Mouse (Mus musculus) intestine, embryonic 16.5 days (tissue): ENCODE data around the gene Pdlim3. TPM values are rescaled to one million over a fixed set of nuclear protein-coding genes. Genes with fewer than 3 reads are reported as not detected.

Source experiments
- ATAC-seq: fragments of 200-750 bp; cut with Nextera tagmentation; 2 replicates; pipeline ENCODE4 v1.8.0; 2017; ENCODE audit warnings: moderate TSS enrichment, moderate library complexity
- H3K27ac ChIP-seq: fragments of 300-500 bp; sonication (generic); 2 replicates; pipeline ENCODE4 v1.5.1; 2014; ENCODE audit warnings: mild to moderate bottlenecking, low read length
- H3K27me3 ChIP-seq: fragments of 300-500 bp; sonication (generic); replicated peaks from 2 replicates; pipeline ENCODE4 v1.6.1; 2014; ENCODE audit warnings: low read length, control low read depth, mixed read lengths; ENCODE audit not compliant: control insufficient read depth, insufficient read depth
- H3K36me3 ChIP-seq: fragments of 300-500 bp; sonication (generic); 2 replicates; pipeline ENCODE4 v1.6.1; 2014; ENCODE audit warnings: low read length, control low read depth; ENCODE audit not compliant: control insufficient read depth, insufficient read depth
- H3K4me1 ChIP-seq: fragments of 300-500 bp; sonication (generic); 2 replicates; pipeline ENCODE4 v1.6.1; 2014; ENCODE audit warnings: low read length, control low read depth, mixed read lengths; ENCODE audit not compliant: control insufficient read depth, insufficient read depth
- H3K4me2 ChIP-seq: fragments of 300-500 bp; sonication (generic); 2 replicates; pipeline ENCODE4 v1.6.1; 2014; ENCODE audit warnings: low read depth, low read length, control low read depth
- H3K4me3 ChIP-seq: fragments of 300-500 bp; sonication (generic); 2 replicates; pipeline ENCODE4 v1.5.1; 2014; ENCODE audit warnings: mild to moderate bottlenecking, low read length
- H3K9ac ChIP-seq: fragments of 300-500 bp; sonication (generic); 2 replicates; pipeline ENCODE4 v1.6.1; 2014; ENCODE audit warnings: low read depth, low read length
- H3K9me3 ChIP-seq: fragments of 300-500 bp; sonication (generic); 2 replicates; pipeline ENCODE4 v1.6.1; 2016; ENCODE audit warnings: low read length, control low read depth; ENCODE audit not compliant: control insufficient read depth
- WGBS: fragments of 180-500 bp; shearing (Covaris S2); extraction: QIAGEN DNeasy Blood & Tissue Kit; methylation state at CpG from one replicate; pipeline ENCODE4 v1.1.7; 2014; 5-methylcytosine and 5-hydroxymethylcytosine counted together
- polyA plus RNA-seq: library from polyadenylated mRNA; unstranded; fragments of >200 nt; fragmentation: Nextera tagmentation; extraction: Ambion mirVana; gene quantifications from 2 replicates; pipeline ENCODE4 v1.2.1, GENCODE M21; 2015

The Pdlim3 gene
- polyA plus RNA-seq, 1 experiment from 2014 or later = 97.7 TPM

- Histone ChIP-seq H3K4me2 (no peak overlapping the region), H3K27ac (no peak overlapping the region), H3K9ac (no peak overlapping the region), H3K4me1 (no peaks in the 10 kb centered on the region), H3K9me3 (no peaks in the 10 kb centered on the region), H3K36me3 (no peaks in the 10 kb centered on the region), H3K4me3 (no peak overlapping the region), H3K27me3 (no peaks in the 10 kb centered on the region)
- 71% methylated on average over 20 of the region's 20 CpGs for WGBS
- no peak for ATAC-seq
Measured at GRCm38 (mm10) chr8:45917040-45917679, 31.9 kb downstream of the Pdlim3 start.

- Histone ChIP-seq H3K27me3 (no peaks in the 10 kb centered on the region), H3K4me1 (no peaks in the 10 kb centered on the region), H3K4me2 (no peak overlapping the region), H3K27ac (no peak overlapping the region), H3K9me3 (no peaks in the 10 kb centered on the region), H3K4me3 (no peak overlapping the region), H3K36me3 (no peaks in the 10 kb centered on the region), H3K9ac (no peak overlapping the region)
- no peak for ATAC-seq
- 85% methylated on average over 15 of the region's 15 CpGs for WGBS
Measured at GRCm38 (mm10) chr8:45918891-45919290, 33.6 kb downstream of the Pdlim3 start.

- no peak overlapping the region for H3K4me3 ChIP-seq
- no peak overlapping the region for H3K27ac ChIP-seq
- H3K27me3 ChIP-seq = no peaks in the 10 kb centered on the region
- 90% methylated on average over 7 of the region's 7 CpGs for WGBS
- ATAC-seq = no peak
- H3K9ac ChIP-seq = no peak overlapping the region
- H3K9me3 ChIP-seq = no peaks in the 10 kb centered on the region
- no peaks in the 10 kb centered on the region for H3K4me1 ChIP-seq
- H3K36me3 ChIP-seq = no peaks in the 10 kb centered on the region
- H3K4me2 ChIP-seq = no peak overlapping the region
Measured at GRCm38 (mm10) chr8:45920392-45920791, 35.1 kb downstream of the Pdlim3 start.

GRCm38 (mm10) chr8:45922116-45922515 lies 36.9 kb downstream of the Pdlim3 start:
- no peak overlapping the region for H3K4me3 ChIP-seq
- H3K36me3 ChIP-seq = no peaks in the 10 kb centered on the region
- H3K27ac ChIP-seq = no peak overlapping the region
- H3K4me2 ChIP-seq = no peak overlapping the region
- 94% methylated on average over 7 of the region's 7 CpGs for WGBS
- H3K27me3 ChIP-seq = no peaks in the 10 kb centered on the region
- no peak overlapping the region for H3K9ac ChIP-seq
- H3K9me3 ChIP-seq = no peaks in the 10 kb centered on the region
- ATAC-seq = no peak
- no peaks in the 10 kb centered on the region for H3K4me1 ChIP-seq

- no peaks in the 10 kb centered on the region for H3K4me1 ChIP-seq
- 0 out of 2 replicates have a peak, but pooled peaks cover 2% of the 10 kb centered on the region for H3K27me3 ChIP-seq
- H3K36me3 ChIP-seq = no peaks in the 10 kb centered on the region
- H3K4me3 ChIP-seq = peak within 1 kb of the TSS; percentile 33
- peak within 1 kb of the TSS; percentile 47 for H3K4me2 ChIP-seq
- H3K9me3 ChIP-seq = no peaks in the 10 kb centered on the region
- peak within 1 kb of the TSS; percentile 4; the same call in 1 of the 2 replicates for H3K9ac ChIP-seq
- ATAC-seq = peak; percentile 83
- no peak within 1 kb of the TSS for H3K27ac ChIP-seq
- 4% methylated on average over 23 of the region's 23 CpGs for WGBS
Measured at GRCm38 (mm10) chr8:45934582-45935014, 49.3 kb downstream of the Pdlim3 start, which contains the start of gene Ccdc110. Gene Ccdc110, plus strand, starts transcription at chr8:45934619.

GRCm38 (mm10) chr8:45936986-45937385 lies 51.7 kb downstream of the Pdlim3 start:
- no peaks in the 10 kb centered on the region for H3K9me3 ChIP-seq
- H3K36me3 ChIP-seq = no peaks in the 10 kb centered on the region
- no peak overlapping the region for H3K9ac ChIP-seq
- no peak overlapping the region for H3K4me3 ChIP-seq
- H3K4me2 ChIP-seq = no peak overlapping the region
- no peaks in the 10 kb centered on the region for H3K4me1 ChIP-seq
- H3K27ac ChIP-seq = no peak overlapping the region
- 0 out of 2 replicates have a peak, but pooled peaks cover 2% of the 10 kb centered on the region for H3K27me3 ChIP-seq
- no peak for ATAC-seq
- 89% methylated on average over 9 of the region's 9 CpGs for WGBS

GRCm38 (mm10) chr8:45946283-45946682 lies 61.0 kb downstream of the Pdlim3 start:
- Histone ChIP-seq H3K4me3 (no peak overlapping the region), H3K36me3 (no peaks in the 10 kb centered on the region), H3K9me3 (no peaks in the 10 kb centered on the region), H3K27me3 (no peaks in the 10 kb centered on the region), H3K9ac (no peak overlapping the region), H3K4me2 (no peak overlapping the region), H3K4me1 (no peaks in the 10 kb centered on the region), H3K27ac (no peak overlapping the region)
- 90% methylated on average over 4 of the region's 4 CpGs for WGBS
- no peak for ATAC-seq

- no peaks in the 10 kb centered on the region for H3K27me3 ChIP-seq
- 67% methylated on average over 2 of the region's 2 CpGs for WGBS
- ATAC-seq = no peak
- no peak overlapping the region for H3K4me3 ChIP-seq
- no peaks in the 10 kb centered on the region for H3K4me1 ChIP-seq
- H3K9ac ChIP-seq = no peak overlapping the region
- no peak overlapping the region for H3K4me2 ChIP-seq
- no peaks in the 10 kb centered on the region for H3K9me3 ChIP-seq
- H3K36me3 ChIP-seq = no peaks in the 10 kb centered on the region
- no peak overlapping the region for H3K27ac ChIP-seq
Measured at GRCm38 (mm10) chr8:45950622-45951021, 65.4 kb downstream of the Pdlim3 start.
